Mouse (Mus musculus) kidney, embryonic 14.5 days (tissue): ENCODE measurements at regions not wholly inside any gene's neighbourhood (a gene's known extent, or its start where the extent isn't known, plus 50 kb on each side); places are given as distances from the start of the nearest gene placed in this dataset.

Experiments
- ATAC-seq: fragments of 200-750 bp; cut with Nextera tagmentation; 2 replicates; pipeline ENCODE4 v1.8.0; 2017; ENCODE audit warnings: moderate number of reproducible peaks, mild to moderate bottlenecking, moderate TSS enrichment, moderate library complexity; ENCODE audit not compliant: low FRiP score, low TSS enrichment
- H3K27ac ChIP-seq: fragments of 300-500 bp; sonication (generic); 2 replicates; pipeline ENCODE4 v1.5.1; 2014; ENCODE audit warnings: low read depth, mild to moderate bottlenecking, low read length, moderate library complexity, mixed read lengths
- H3K27me3 ChIP-seq: fragments of 300-500 bp; sonication (generic); 2 replicates; pipeline ENCODE4 v1.6.1; 2014; ENCODE audit warnings: mild to moderate bottlenecking, low read length; ENCODE audit not compliant: control insufficient read depth, insufficient read depth
- H3K36me3 ChIP-seq: fragments of 300-500 bp; sonication (generic); 2 replicates; pipeline ENCODE4 v1.6.1; 2014; ENCODE audit warnings: low read length, mixed read lengths; ENCODE audit not compliant: control insufficient read depth, insufficient read depth
- H3K4me1 ChIP-seq: fragments of 300-500 bp; sonication (generic); 2 replicates; pipeline ENCODE4 v1.6.1; 2014; ENCODE audit warnings: low read length, mixed read lengths; ENCODE audit not compliant: control insufficient read depth, insufficient read depth
- H3K4me2 ChIP-seq: fragments of 300-500 bp; sonication (generic); replicated peaks from 2 replicates; pipeline ENCODE4 v1.6.1; 2014; ENCODE audit warnings: low read depth, mild to moderate bottlenecking, low read length
- H3K4me3 ChIP-seq: fragments of 300-500 bp; sonication (generic); 2 replicates; pipeline ENCODE4 v1.5.1; 2014; ENCODE audit warnings: mild to moderate bottlenecking, low read length
- H3K9ac ChIP-seq: fragments of 300-500 bp; sonication (generic); 2 replicates; pipeline ENCODE4 v1.6.1; 2014; ENCODE audit warnings: low read depth, mild to moderate bottlenecking, low read length, moderate library complexity
- H3K9me3 ChIP-seq: fragments of 300-500 bp; sonication (generic); 2 replicates; pipeline ENCODE4 v1.6.1; 2016; ENCODE audit warnings: low read length; ENCODE audit not compliant: control insufficient read depth
- WGBS: fragments of 180-500 bp; shearing (Covaris S2); extraction: QIAGEN DNeasy Blood & Tissue Kit; methylation state at CpG from one replicate; pipeline ENCODE4 v1.1.7; 2014; 5-methylcytosine and 5-hydroxymethylcytosine counted together

DNA sequence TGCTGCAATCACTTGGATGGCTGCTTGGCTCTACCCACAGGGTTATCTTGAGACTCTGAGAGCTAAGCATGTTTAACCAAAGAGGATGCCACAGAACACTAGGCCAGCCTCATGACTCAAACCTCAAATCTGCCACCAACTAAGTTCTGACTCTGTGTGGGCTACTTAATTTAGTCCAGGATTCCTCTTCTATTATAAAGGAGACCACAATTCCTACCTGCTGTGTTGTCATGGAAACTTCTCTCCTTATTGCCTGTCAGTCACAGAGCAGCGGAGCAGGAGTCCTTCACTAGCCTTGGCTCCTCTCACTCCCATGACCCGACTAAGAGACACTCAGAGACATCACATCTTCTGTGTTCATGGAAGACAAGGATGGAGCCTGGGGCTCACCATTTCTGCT lies 348.8 kb upstream of the Myt1l start:
- H3K36me3 ChIP-seq, result no peaks in the 10 kb centered on the region
- 68% methylated on average over 2 of the region's 2 CpGs for WGBS
- no peak overlapping the region for H3K27ac ChIP-seq
- no peaks in the 10 kb centered on the region for H3K9me3 ChIP-seq
- no peak overlapping the region for H3K4me2 ChIP-seq
- H3K27me3 ChIP-seq, result no peaks in the 10 kb centered on the region
- H3K4me1 ChIP-seq, result no peaks in the 10 kb centered on the region
- ATAC-seq, result no peak
- no peak overlapping the region for H3K9ac ChIP-seq
- H3K4me3 ChIP-seq, result no peak overlapping the region

GRCm38 (mm10) chr12:29180576-29180975 lies 347.6 kb upstream of the Myt1l start:
- Histone ChIP-seq H3K27ac (no peak overlapping the region), H3K4me2 (no peak overlapping the region), H3K9ac (no peak overlapping the region), H3K9me3 (no peaks in the 10 kb centered on the region), H3K27me3 (no peaks in the 10 kb centered on the region), H3K36me3 (no peaks in the 10 kb centered on the region), H3K4me1 (no peaks in the 10 kb centered on the region), H3K4me3 (no peak overlapping the region)
- WGBS, result 84% methylated on average over 1 of the region's 1 CpGs
- no peak for ATAC-seq

GRCm38 (mm10) chr12:29187619-29188018 lies 340.6 kb upstream of the Myt1l start:
- 62% methylated on average over 4 of the region's 4 CpGs for WGBS
- no peak overlapping the region for H3K4me2 ChIP-seq
- H3K4me3 ChIP-seq, result no peak overlapping the region
- H3K27me3 ChIP-seq, result no peaks in the 10 kb centered on the region
- no peaks in the 10 kb centered on the region for H3K36me3 ChIP-seq
- H3K27ac ChIP-seq, result no peak overlapping the region
- no peak for ATAC-seq
- no peaks in the 10 kb centered on the region for H3K9me3 ChIP-seq
- H3K4me1 ChIP-seq, result no peaks in the 10 kb centered on the region
- H3K9ac ChIP-seq, result no peak overlapping the region

GRCm38 (mm10) chr12:29192391-29192790 lies 335.8 kb upstream of the Myt1l start:
- no peak for ATAC-seq
- no peak overlapping the region for H3K27ac ChIP-seq
- no peaks in the 10 kb centered on the region for H3K36me3 ChIP-seq
- no peaks in the 10 kb centered on the region for H3K27me3 ChIP-seq
- 88% methylated on average over 3 of the region's 3 CpGs for WGBS
- no peak overlapping the region for H3K4me3 ChIP-seq
- H3K4me2 ChIP-seq, result no peak overlapping the region
- no peaks in the 10 kb centered on the region for H3K9me3 ChIP-seq
- H3K4me1 ChIP-seq, result no peaks in the 10 kb centered on the region
- H3K9ac ChIP-seq, result no peak overlapping the region

DNA sequence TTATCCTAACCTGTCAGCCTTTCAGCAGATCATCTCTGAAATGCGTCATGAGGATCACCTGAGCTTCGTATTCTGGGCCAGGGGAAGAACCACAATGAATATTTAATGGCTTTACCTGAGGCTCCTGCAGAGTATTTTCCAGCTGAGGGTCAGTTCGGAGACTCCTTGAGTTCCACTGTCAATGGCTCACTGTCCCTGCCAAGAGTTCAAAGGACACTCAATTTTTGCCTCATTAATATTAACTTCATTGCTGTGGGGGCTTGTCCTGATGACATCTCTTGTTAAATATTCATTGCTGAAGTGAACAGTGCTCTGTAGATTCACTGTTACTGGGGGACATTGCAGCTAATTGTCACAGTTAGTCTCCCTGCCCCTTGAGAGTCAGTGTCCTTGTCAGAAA lies 316.2 kb upstream of the Myt1l start:
- H3K9ac ChIP-seq, result no peak overlapping the region
- no peak for ATAC-seq
- no peaks in the 10 kb centered on the region for H3K36me3 ChIP-seq
- H3K27me3 ChIP-seq, result no peaks in the 10 kb centered on the region
- H3K27ac ChIP-seq, result no peak overlapping the region
- WGBS, result 69% methylated on average over 3 of the region's 3 CpGs
- no peak overlapping the region for H3K4me2 ChIP-seq
- H3K9me3 ChIP-seq, result no peaks in the 10 kb centered on the region
- H3K4me1 ChIP-seq, result no peaks in the 10 kb centered on the region
- no peak overlapping the region for H3K4me3 ChIP-seq

DNA sequence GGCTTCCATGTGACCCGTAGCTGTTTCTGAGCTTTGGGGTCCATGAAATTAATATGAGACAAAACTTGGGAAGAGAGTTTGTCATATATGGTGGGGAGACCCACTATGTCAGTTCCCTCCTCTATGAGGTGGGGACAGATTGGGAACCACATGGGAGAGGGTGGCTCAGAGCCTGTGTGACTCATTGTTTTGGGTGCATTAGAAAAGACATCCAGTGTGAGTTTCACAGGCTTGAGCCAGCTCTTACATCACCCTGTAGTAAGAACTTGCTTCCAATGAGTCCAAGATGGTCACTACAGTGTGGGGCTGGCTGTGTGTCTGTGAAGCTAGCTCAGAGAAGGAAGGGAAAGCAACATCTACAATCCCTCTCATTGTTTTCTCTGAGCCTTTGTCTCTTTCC lies 314.6 kb upstream of the Myt1l start:
- Histone ChIP-seq H3K27me3 (no peaks in the 10 kb centered on the region), H3K4me1 (no peaks in the 10 kb centered on the region), H3K4me3 (no peak overlapping the region), H3K9me3 (no peaks in the 10 kb centered on the region), H3K27ac (no peak overlapping the region), H3K36me3 (no peaks in the 10 kb centered on the region), H3K9ac (no peak overlapping the region), H3K4me2 (no peak overlapping the region)
- ATAC-seq, result no peak
- 89% methylated on average over 1 of the region's 1 CpGs for WGBS

- H3K27me3 ChIP-seq, result no peaks in the 10 kb centered on the region
- 73% methylated on average over 6 of the region's 6 CpGs for WGBS
- no peak overlapping the region for H3K9ac ChIP-seq
- no peak overlapping the region for H3K27ac ChIP-seq
- no peaks in the 10 kb centered on the region for H3K9me3 ChIP-seq
- H3K4me2 ChIP-seq, result no peak overlapping the region
- H3K36me3 ChIP-seq, result no peaks in the 10 kb centered on the region
- no peak overlapping the region for H3K4me3 ChIP-seq
- ATAC-seq, result no peak
- H3K4me1 ChIP-seq, result no peaks in the 10 kb centered on the region
Measured at GRCm38 (mm10) chr12:29222099-29222498, 306.1 kb upstream of the Myt1l start.

- WGBS, result 84% methylated on average over 1 of the region's 1 CpGs
- no peaks in the 10 kb centered on the region for H3K36me3 ChIP-seq
- no peak for ATAC-seq
- no peaks in the 10 kb centered on the region for H3K9me3 ChIP-seq
- no peak overlapping the region for H3K4me3 ChIP-seq
- H3K4me2 ChIP-seq, result no peak overlapping the region
- no peak overlapping the region for H3K9ac ChIP-seq
- H3K27ac ChIP-seq, result no peak overlapping the region
- no peaks in the 10 kb centered on the region for H3K4me1 ChIP-seq
- H3K27me3 ChIP-seq, result no peaks in the 10 kb centered on the region
Measured at GRCm38 (mm10) chr12:29226001-29226400, 302.2 kb upstream of the Myt1l start.

- no peak overlapping the region for H3K4me3 ChIP-seq
- 22% methylated on average over 16 of the region's 16 CpGs for WGBS
- no peak overlapping the region for H3K9ac ChIP-seq
- H3K4me1 ChIP-seq, result no peaks in the 10 kb centered on the region
- no peaks in the 10 kb centered on the region for H3K27me3 ChIP-seq
- H3K36me3 ChIP-seq, result no peaks in the 10 kb centered on the region
- no peak overlapping the region for H3K27ac ChIP-seq
- ATAC-seq, result no peak
- H3K9me3 ChIP-seq, result no peaks in the 10 kb centered on the region
- H3K4me2 ChIP-seq, result 0 out of 2 replicates have a peak overlapping the region, but pooled peaks have one; percentile 4
Measured at GRCm38 (mm10) chr12:29232492-29233447, 295.4 kb upstream of the Myt1l start.
